Comparison of ENCODE assay signal across 8 mouse cellular contexts in genomic region chr3:108445366-108445705, GRCm38 (mm10). TPM values are rescaled to one million over a fixed set of nuclear protein-coding genes. Genes with fewer than 3 reads are reported as not detected.
DNase-seq lines count a peak whose midpoint lies in the region; ATAC-seq and TF ChIP-seq lines count a peak whose summit lies in the region.

No protein-coding gene starts in this region.

- H3K4me1 ChIP-seq in heart, embryonic 12.5 days (replicated peaks) = peaks cover 14% of the 10 kb centered on the region
- peaks cover 64% of the 10 kb centered on the region for H3K4me1 ChIP-seq in E14TG2a.4 (replicated peaks; ENCODE audit: low read depth, low read length)
- H3K4me1 ChIP-seq in forebrain, embryonic 15.5 days = peaks cover 42% of the 10 kb centered on the region
- peaks cover 19% of the 10 kb centered on the region for H3K4me1 ChIP-seq in liver, embryonic 16.5 days (ENCODE audit: control insufficient read depth, low read depth, low read length)

- TF ChIP-seq CTCF in E14TG2a.4 (conservative IDR thresholded peaks at IDR 0.05; ENCODE audit: low read length) = no peak

- H3K36me3 ChIP-seq in heart, embryonic 12.5 days = no peaks in the 10 kb centered on the region
- peaks cover 33% of the 10 kb centered on the region for H3K36me3 ChIP-seq in E14TG2a.4 (ENCODE audit: insufficient read depth, low read length)
- H3K36me3 ChIP-seq in forebrain, embryonic 15.5 days = no peaks in the 10 kb centered on the region
- no peaks in the 10 kb centered on the region; the same call in none of the 2 replicates for H3K36me3 ChIP-seq in liver, embryonic 16.5 days (ENCODE audit: control insufficient read depth, insufficient read depth)

- H3K4me2 ChIP-seq in heart, embryonic 12.5 days = peak overlapping the region; percentile 87
- peak overlapping the region; percentile 77 for H3K4me2 ChIP-seq in forebrain, embryonic 15.5 days (replicated peaks)
- H3K4me2 ChIP-seq in liver, embryonic 16.5 days (ENCODE audit: low read depth, low read length) = peak overlapping the region; percentile 73

- H3K9ac ChIP-seq in heart, embryonic 12.5 days = peak overlapping the region; percentile 89
- peak overlapping the region; percentile 79 for H3K9ac ChIP-seq in forebrain, embryonic 15.5 days (replicated peaks)
- peak overlapping the region; percentile 62 for H3K9ac ChIP-seq in liver, embryonic 16.5 days (ENCODE audit: low read depth, low read length)

- 0 out of 2 replicates have a peak overlapping the region, but pooled peaks have one; percentile 20 for H3K27ac ChIP-seq in heart, embryonic 12.5 days (ENCODE audit: poor library complexity, severe bottlenecking)
- peak overlapping the region; percentile 91 for H3K27ac ChIP-seq in forebrain, embryonic 15.5 days (replicated peaks)
- H3K27ac ChIP-seq in liver, embryonic 16.5 days (ENCODE audit: low read length) = peak overlapping the region; percentile 62

- peaks cover 10% of the 10 kb centered on the region; the same call in 1 of the 2 replicates for H3K27me3 ChIP-seq in heart, embryonic 12.5 days (replicated peaks)
- H3K27me3 ChIP-seq in E14TG2a.4 (ENCODE audit: insufficient read depth, low read length) = no peaks in the 10 kb centered on the region
- H3K27me3 ChIP-seq in forebrain, embryonic 15.5 days = no peaks in the 10 kb centered on the region
- no peaks in the 10 kb centered on the region for H3K27me3 ChIP-seq in liver, embryonic 16.5 days (ENCODE audit: control insufficient read depth, insufficient read depth, low read depth, low read length)

- H3K4me3 ChIP-seq in heart, embryonic 12.5 days = peak overlapping the region; percentile 81
- H3K4me3 ChIP-seq in E14TG2a.4 (replicated peaks; ENCODE audit: low read length) = peak overlapping the region; percentile 93
- peak overlapping the region; percentile 80 for H3K4me3 ChIP-seq in forebrain, embryonic 15.5 days
- H3K4me3 ChIP-seq in liver, embryonic 16.5 days (ENCODE audit: low read depth, low read length) = peak overlapping the region; percentile 66

- DNase-seq in heart, postnatal 4 days = no peak
- DNase-seq in left cerebral cortex, postnatal 36 days (ENCODE audit: low spot score in 2 of 2) = no peak
- no peak for DNase-seq in adrenal gland, postnatal 36 days
- no peak for DNase-seq in right cerebral cortex, postnatal 4 days

- intact Hi-C loops in left cerebral cortex, postnatal 36 days (cut with DNase I) = no loop called here

- peak; percentile 7; the same call in 1 of the 2 replicates for ATAC-seq in heart, embryonic 12.5 days (ENCODE audit: insufficient number of reproducible peaks, low FRiP score)
- ATAC-seq in forebrain, embryonic 15.5 days (replicated peaks) = no peak; the same call in 1 of the 2 replicates
- peak; percentile 1 for ATAC-seq in liver, embryonic 16.5 days (ENCODE audit: low read depth)

- H3K9me3 ChIP-seq in heart, embryonic 12.5 days (replicated peaks) = no peaks in the 10 kb centered on the region
- H3K9me3 ChIP-seq in E14TG2a.4 (ENCODE audit: low read length) = 0 out of 2 replicates have a peak, but pooled peaks cover 2% of the 10 kb centered on the region
- no peaks in the 10 kb centered on the region for H3K9me3 ChIP-seq in forebrain, embryonic 15.5 days
- H3K9me3 ChIP-seq in liver, embryonic 16.5 days (replicated peaks; ENCODE audit: control insufficient read depth, low read length) = no peaks in the 10 kb centered on the region

- 14% methylated on average over 6 of the region's 6 CpGs for WGBS in heart, embryonic 12.5 days
- WGBS in forebrain, embryonic 15.5 days = 13% methylated on average over 6 of the region's 6 CpGs
- WGBS in liver, embryonic 16.5 days (ENCODE audit: insufficient replicate concordance) = 13% methylated on average over 6 of the region's 6 CpGs

RNA-seq across cellular contexts. Expression of gene Sars, which starts 0.3 kb away (rescaled TPM):
- 95.8 and 98.1 TPM in 2 replicates for polyA plus RNA-seq in heart, embryonic 12.5 days (2016; fragmentation: Nextera tagmentation; extraction: Ambion mirVana)
- 10 to 100 TPM; 88.2 to 90.6 TPM for total RNA-seq in heart, postnatal 4 days (2021)
- polyA plus RNA-seq in forebrain, embryonic 15.5 days (2015; fragmentation: Nextera tagmentation; extraction: Ambion mirVana) = 221 and 222 TPM in 2 replicates
- 72.6 and 76.8 TPM in 2 replicates for polyA plus RNA-seq in liver, embryonic 16.5 days (2015; fragmentation: Nextera tagmentation; extraction: Ambion mirVana)
- 100 to 1,000 TPM; 202 to 231 TPM for total RNA-seq in left cerebral cortex, postnatal 36 days (2021)
- 100 to 1,000 TPM; 185 to 210 TPM for total RNA-seq in adrenal gland, postnatal 36 days (2021)

RNA-seq across cellular contexts. Expression of gene Celsr2, which starts 30.0 kb away (rescaled TPM):
- polyA plus RNA-seq in heart, embryonic 12.5 days (2016; fragmentation: Nextera tagmentation; extraction: Ambion mirVana) = 2.3 and 3.6 TPM in 2 replicates
- 1 to 10 TPM; 9.0 to 9.5 TPM for total RNA-seq in heart, postnatal 4 days (2021)
- polyA plus RNA-seq in forebrain, embryonic 15.5 days (2015; fragmentation: Nextera tagmentation; extraction: Ambion mirVana) = 49.1 and 52.8 TPM in 2 replicates
- 0.08 and 0.30 TPM in 2 replicates for polyA plus RNA-seq in liver, embryonic 16.5 days (2015; fragmentation: Nextera tagmentation; extraction: Ambion mirVana)
- 100 to 1,000 TPM; 168 to 174 TPM for total RNA-seq in left cerebral cortex, postnatal 36 days (2021)
- 1 to 10 TPM; 5.6 to 8.1 TPM for total RNA-seq in adrenal gland, postnatal 36 days (2021)

Comparison
In these comparisons a context has a peak if more than half of its experiments do, and no peak if none do; other contexts are left out.
1. H3K27ac ChIP-seq: peak in every context shown above with its lines; median percentile 91 in forebrain, embryonic 15.5 days; 62 in liver, embryonic 16.5 days; 20 in heart, embryonic 12.5 days.
2. RNA of gene Celsr2, which starts 30.0 kb away (total RNA-seq): 168 to 174 TPM in left cerebral cortex, postnatal 36 days; 9.0 to 9.5 TPM in heart, postnatal 4 days and 5.6 to 8.1 TPM in adrenal gland, postnatal 36 days; every median in the first group is over 10 times any median in the second.
3. Peak in every context shown above with its lines, with median percentiles within 50 percentile points of each other: H3K4me2 ChIP-seq, H3K4me3 ChIP-seq and H3K9ac ChIP-seq.